Comparison of ENCODE assay signal across 14 mouse cellular contexts in genomic region chr6:144452200-144452977, GRCm38 (mm10).
DNase-seq lines count a peak whose midpoint lies in the region; ATAC-seq lines count a peak whose summit lies in the region.
"Had no signal": no experiment of that assay in that cellular context is flagged by ENCODE, and none has a peak within 500 bp of the region (broad histone marks: within the 10 kb centered on the region; RNA-seq: fewer than 3 reads in every experiment).

No protein-coding gene starts in this region.

- peak; percentile 43 to 68 for DNase-seq in cerebellum, postnatal 25 days
- DNase-seq in cerebellum, adult 9-11 months: no peak
- peak; percentile 42 to 43 for DNase-seq in layer of hippocampus, postnatal 25 days (ENCODE audit: extremely low spot score in 1 of 2, low spot score in 1 of 2)
- DNase-seq in right cerebral cortex, adult 2 months (ENCODE audit: low spot score in 2 of 2): peak; percentile 55 to 58
- no peak for DNase-seq in B cell, adult 2 months
- no peak for DNase-seq in neural tube, embryonic 10.5 days (ENCODE audit: extremely low spot score, low spot score)
- DNase-seq: lung, embryonic 14.5 days had no signal

- no peak overlapping the region for H3K27ac ChIP-seq in hindbrain, embryonic 16.5 days (ENCODE audit: low read depth, low read length)
- H3K27ac ChIP-seq: limb, embryonic 12.5 days; stomach, postnatal 0 days had no signal

- H3K4me3 ChIP-seq in hindbrain, embryonic 16.5 days (ENCODE audit: low read length): no peak overlapping the region
- H3K4me3 ChIP-seq: heart, embryonic 12.5 days; limb, embryonic 12.5 days; megakaryocyte, embryonic 14.5 days had no signal

- peaks cover 2% of the 10 kb centered on the region; the same call in 1 of the 2 replicates for H3K27me3 ChIP-seq in hindbrain, embryonic 16.5 days (replicated peaks; ENCODE audit: control insufficient read depth, insufficient read depth, low read length)
- H3K27me3 ChIP-seq: megakaryocyte, embryonic 14.5 days had no signal

- no peak overlapping the region for H3K4me2 ChIP-seq in hindbrain, embryonic 16.5 days (ENCODE audit: low read length)
- H3K4me2 ChIP-seq: heart, embryonic 12.5 days; limb, embryonic 12.5 days; lung, embryonic 14.5 days had no signal

- no peak overlapping the region for H3K9ac ChIP-seq in hindbrain, embryonic 16.5 days (ENCODE audit: low read depth, low read length)
- H3K9ac ChIP-seq: heart, embryonic 12.5 days; limb, embryonic 12.5 days; lung, embryonic 14.5 days had no signal

- ATAC-seq in frontal cortex, adult (ENCODE audit: low TSS enrichment): peak; percentile 97
- no peak for ATAC-seq in hindbrain, embryonic 16.5 days
- ATAC-seq: inflammation-experienced regulatory T-cells, adult 6 months had no signal

- H3K4me1 ChIP-seq in hindbrain, embryonic 16.5 days (ENCODE audit: control insufficient read depth, insufficient read depth, low read depth, low read length): peaks cover 10% of the 10 kb centered on the region
- H3K4me1 ChIP-seq: megakaryocyte, embryonic 14.5 days had no signal

- no peaks in the 10 kb centered on the region for H3K9me3 ChIP-seq in hindbrain, embryonic 16.5 days (ENCODE audit: control insufficient read depth, low read length)
- H3K9me3 ChIP-seq: heart, embryonic 12.5 days; limb, embryonic 12.5 days; megakaryocyte, embryonic 14.5 days had no signal

- no peaks in the 10 kb centered on the region for H3K36me3 ChIP-seq in hindbrain, embryonic 16.5 days (ENCODE audit: control insufficient read depth, insufficient read depth, low read length)
- H3K36me3 ChIP-seq: heart, embryonic 12.5 days; limb, embryonic 12.5 days had no signal

- 62% methylated on average over 11 of the region's 11 CpGs for WGBS in hindbrain, embryonic 16.5 days

Comparison
In these comparisons a context has a peak if more than half of its experiments do, and no peak if none do; other contexts are left out.
1. DNase-seq: peak in cerebellum, postnatal 25 days (2 of 2), layer of hippocampus, postnatal 25 days (2 of 2) and right cerebral cortex, adult 2 months (2 of 2); none in cerebellum, adult 9-11 months (single experiment), B cell, adult 2 months (0 of 2) and neural tube, embryonic 10.5 days (single experiment).